Mouse (Mus musculus) hindlimb bud, embryonic 11.5 days (tissue): ENCODE measurements around the gene Nsg1.
A peak's percentile ranks its signal among the peaks of the same experiment; 100 is the strongest.

Source experiments
- DNase-seq: peaks from one replicate; pipeline ENCODE4 v3.0.0-alpha.2; 2012; ENCODE audit warnings: low read depth, low spot score; ENCODE audit errors: extremely low spot score

Gene Nsg1

GRCm38 (mm10) chr5:38159634-38160413, at the start of gene Nsg1:
Gene Nsg1, minus strand, starts transcription at chr5:38159907.
- no peak for DNase-seq

GRCm38 (mm10) chr5:38208985-38209384, 49.3 kb upstream of the Nsg1 start:
- DNase-seq: no peak

GRCm38 (mm10) chr5:38205303-38205726, 45.6 kb upstream of the Nsg1 start:
- DNase-seq: no peak

GRCm38 (mm10) chr5:38199686-38200085, 40.0 kb upstream of the Nsg1 start:
- no peak for DNase-seq

- DNase-seq: peak; percentile 58
Measured at GRCm38 (mm10) chr5:38197482-38197823, 37.7 kb upstream of the Nsg1 start.

GRCm38 (mm10) chr5:38196821-38197481, 37.2 kb upstream of the Nsg1 start:
- no peak for DNase-seq

GRCm38 (mm10) chr5:38195941-38196340, 36.2 kb upstream of the Nsg1 start:
- DNase-seq: no peak

- no peak for DNase-seq
Measured at GRCm38 (mm10) chr5:38194946-38195345, 35.2 kb upstream of the Nsg1 start.

GRCm38 (mm10) chr5:38190907-38191306, 31.2 kb upstream of the Nsg1 start:
- DNase-seq: no peak

- no peak for DNase-seq
Measured at GRCm38 (mm10) chr5:38187006-38187405, 27.3 kb upstream of the Nsg1 start.

- DNase-seq: no peak
Measured at GRCm38 (mm10) chr5:38184688-38185285, 25.1 kb upstream of the Nsg1 start.

- no peak for DNase-seq
Measured at GRCm38 (mm10) chr5:38174256-38174912, 14.7 kb upstream of the Nsg1 start.

- DNase-seq: no peak
Measured at GRCm38 (mm10) chr5:38173766-38174165, 14.1 kb upstream of the Nsg1 start.

- DNase-seq: no peak
Measured at GRCm38 (mm10) chr5:38168497-38168896, 8.8 kb upstream of the Nsg1 start.

GRCm38 (mm10) chr5:38158947-38159633, 617 bp downstream of the Nsg1 start:
- no peak for DNase-seq

- no peak for DNase-seq
Measured at GRCm38 (mm10) chr5:38158501-38158946, 1.2 kb downstream of the Nsg1 start.

GRCm38 (mm10) chr5:38157481-38158020, 2.2 kb downstream of the Nsg1 start:
- no peak for DNase-seq

- DNase-seq: no peak
Measured at GRCm38 (mm10) chr5:38153636-38154035, 6.1 kb downstream of the Nsg1 start.

- DNase-seq: no peak
Measured at GRCm38 (mm10) chr5:38152201-38153108, 7.3 kb downstream of the Nsg1 start.

- DNase-seq: no peak
Measured at GRCm38 (mm10) chr5:38151264-38151663, 8.4 kb downstream of the Nsg1 start.
